Mouse (Mus musculus): Measurements from ENCODE around the gene Gm20388. TPM values are rescaled to one million over a fixed set of nuclear protein-coding genes. Genes with fewer than 3 reads are reported as not detected.
"Not testable (repeated sequence)": the region's sequence is repeated elsewhere in the genome, so short reads cannot be mapped to it uniquely, and the experiment has no call there.

Gene Gm20388
- polyA plus RNA-seq, 1 experiment from 2014 or later, result not detected

DNA sequence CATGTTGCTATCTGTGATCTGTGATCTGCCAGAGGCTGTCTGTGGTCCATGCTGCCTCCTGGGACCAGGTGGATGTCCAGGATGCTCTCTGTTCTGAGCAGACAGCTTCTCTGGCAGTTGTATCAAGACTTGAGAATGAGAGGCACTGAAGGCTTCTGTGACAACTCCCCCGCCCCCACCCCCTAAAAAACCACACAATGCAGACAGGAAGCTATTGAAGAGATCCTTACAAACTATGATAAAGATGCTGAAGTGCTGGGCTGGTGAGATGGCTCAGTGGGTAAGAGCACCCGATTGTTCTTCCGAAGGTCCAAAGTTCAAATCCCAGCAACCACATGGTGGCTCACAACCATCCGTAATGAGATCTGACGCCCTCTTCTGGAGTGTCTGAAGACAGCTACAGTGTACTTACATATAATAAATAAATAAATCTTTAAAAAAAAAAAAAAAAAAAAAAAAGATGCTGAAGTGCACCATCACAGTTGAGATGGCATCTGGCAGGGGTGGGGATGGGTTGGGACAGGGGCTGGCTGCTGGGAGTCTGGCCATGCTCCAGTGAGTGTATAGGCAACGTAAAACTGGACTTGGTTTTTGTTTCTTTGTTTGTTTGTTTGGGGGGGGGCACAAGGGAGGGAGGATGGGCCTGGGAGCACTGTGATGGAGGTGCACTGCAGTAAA is 1235.0 kb downstream of the Gm20388 start:
- H3K36me3 ChIP-seq (ENCODE audit: control insufficient read depth, insufficient read depth, low read length); H3K4me3 ChIP-seq (ENCODE audit: low read depth, low read length); H3K4me2 ChIP-seq (ENCODE audit: low read depth, severe bottlenecking); H3K9ac ChIP-seq (ENCODE audit: low read length); H3K27ac ChIP-seq (replicated peaks; ENCODE audit: low read depth, low read length); H3K27me3 ChIP-seq (ENCODE audit: control insufficient read depth, insufficient read depth, low read length); DNase-seq (ENCODE audit: low spot score); H3K9me3 ChIP-seq (ENCODE audit: control insufficient read depth, low read length); ATAC-seq (ENCODE audit: insufficient number of reproducible peaks, low FRiP score, low TSS enrichment, low read depth); H3K4me1 ChIP-seq (ENCODE audit: control insufficient read depth, insufficient read depth, low read length): not testable (repeated sequence)
- 78% methylated on average over 4 of the region's 6 CpGs for WGBS

DNA sequence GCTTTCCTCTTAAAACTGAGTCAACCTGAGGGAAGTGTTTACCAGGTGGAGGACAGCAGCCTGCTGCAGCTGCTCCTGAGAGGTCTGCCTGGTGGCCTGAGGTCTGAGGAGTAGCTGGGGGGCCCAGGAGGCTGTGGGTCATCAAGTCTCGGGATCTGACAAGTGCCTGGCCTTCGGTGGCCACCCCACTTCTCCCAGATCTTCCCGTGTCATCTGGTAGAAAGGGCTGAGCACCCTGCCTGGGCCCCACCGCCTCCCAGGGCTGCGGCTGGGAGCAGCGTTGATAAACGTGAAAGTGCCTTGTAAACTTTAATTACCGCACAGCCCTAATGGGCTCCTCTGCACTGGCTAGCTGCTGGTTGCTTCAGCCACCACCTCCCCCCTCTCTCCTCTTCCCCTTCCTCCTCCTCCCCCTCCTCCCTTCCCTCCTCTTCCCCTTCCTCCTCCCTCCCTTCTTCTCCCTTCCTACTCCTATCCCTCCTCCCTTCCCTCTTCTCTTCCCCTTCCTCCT is 1238.0 kb downstream of the Gm20388 start:
- peak overlapping the region; percentile 28; the same call in 1 of the 2 replicates for H3K4me2 ChIP-seq (ENCODE audit: low read depth, severe bottlenecking)
- ATAC-seq (ENCODE audit: insufficient number of reproducible peaks, low FRiP score, low TSS enrichment, low read depth) (0 out of 2 replicates have a peak, but pooled peaks have one; percentile 39), DNase-seq (ENCODE audit: low spot score) (peak; percentile 64)
- H3K27me3 ChIP-seq (ENCODE audit: control insufficient read depth, insufficient read depth, low read length), result no peaks in the 10 kb centered on the region
- H3K9ac ChIP-seq (ENCODE audit: low read length), result no peak overlapping the region
- no peak overlapping the region for H3K4me3 ChIP-seq (ENCODE audit: low read depth, low read length)
- H3K27ac ChIP-seq (replicated peaks; ENCODE audit: low read depth, low read length), result no peak overlapping the region
- WGBS, result 3% methylated on average over 8 of the region's 8 CpGs
- no peaks in the 10 kb centered on the region for H3K9me3 ChIP-seq (ENCODE audit: control insufficient read depth, low read length)
- no peaks in the 10 kb centered on the region for H3K36me3 ChIP-seq (ENCODE audit: control insufficient read depth, insufficient read depth, low read length)
- H3K4me1 ChIP-seq (ENCODE audit: control insufficient read depth, insufficient read depth, low read length), result peaks cover 7% of the 10 kb centered on the region

DNA sequence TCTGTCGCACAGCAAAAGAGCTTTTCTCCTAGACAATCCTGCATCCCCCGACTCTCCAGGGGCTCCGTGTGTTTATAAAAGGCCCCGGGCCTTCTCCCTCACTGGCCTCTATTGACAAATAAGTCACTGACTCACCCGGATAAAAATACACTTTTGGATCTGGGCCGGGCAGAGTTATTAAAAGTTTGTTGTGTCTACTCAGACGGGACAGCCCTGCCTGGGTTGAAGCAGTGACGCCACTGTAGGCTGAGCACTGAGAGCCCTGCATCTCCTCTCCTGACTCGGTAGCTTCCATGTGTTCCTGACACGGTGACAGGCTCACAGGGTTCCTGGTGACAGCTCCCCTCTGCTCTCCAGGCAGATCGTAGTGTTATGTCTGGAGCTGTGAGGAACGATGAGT is 1241.8 kb downstream of the Gm20388 start:
- Histone ChIP-seq H3K4me2 (ENCODE audit: low read depth, severe bottlenecking) (no peak overlapping the region), H3K27me3 (ENCODE audit: control insufficient read depth, insufficient read depth, low read length) (0 out of 2 replicates have a peak, but pooled peaks cover 2% of the 10 kb centered on the region), H3K27ac (replicated peaks; ENCODE audit: low read depth, low read length) (no peak overlapping the region), H3K4me3 (ENCODE audit: low read depth, low read length) (no peak overlapping the region), H3K9me3 (ENCODE audit: control insufficient read depth, low read length) (no peaks in the 10 kb centered on the region), H3K9ac (ENCODE audit: low read length) (no peak overlapping the region), H3K36me3 (ENCODE audit: control insufficient read depth, insufficient read depth, low read length) (no peaks in the 10 kb centered on the region), H3K4me1 (ENCODE audit: control insufficient read depth, insufficient read depth, low read length) (peaks cover 7% of the 10 kb centered on the region)
- ATAC-seq (ENCODE audit: insufficient number of reproducible peaks, low FRiP score, low TSS enrichment, low read depth) (no peak), DNase-seq (ENCODE audit: low spot score) (no peak)
- WGBS, result 65% methylated on average over 12 of the region's 12 CpGs

DNA sequence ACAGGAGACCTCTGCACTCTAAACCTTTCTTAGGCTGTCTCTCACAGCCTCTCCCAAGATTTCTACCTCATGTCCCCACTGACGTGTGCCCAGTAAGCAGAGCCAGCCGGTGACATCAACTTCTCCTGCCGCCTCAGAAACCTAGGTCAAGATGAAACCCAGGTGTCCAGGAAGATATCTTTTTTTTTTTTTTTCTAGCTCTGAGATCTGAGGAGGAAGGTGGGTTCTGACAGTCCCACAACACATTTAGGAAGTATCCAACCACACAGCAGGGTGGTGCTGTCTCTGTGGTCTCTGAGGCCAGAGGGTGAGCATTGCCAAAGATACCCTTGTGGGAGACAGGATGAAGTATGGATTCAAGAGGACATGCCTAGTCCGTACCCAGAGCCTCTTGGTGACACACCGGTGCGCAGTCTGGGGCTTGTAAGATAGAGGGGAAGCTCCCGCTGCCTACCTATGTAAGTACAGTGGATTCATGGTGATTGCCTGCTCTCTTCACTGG is 1246.4 kb downstream of the Gm20388 start:
- Histone ChIP-seq H3K27me3 (ENCODE audit: control insufficient read depth, insufficient read depth, low read length) (0 out of 2 replicates have a peak, but pooled peaks cover 2% of the 10 kb centered on the region), H3K9me3 (ENCODE audit: control insufficient read depth, low read length) (no peaks in the 10 kb centered on the region), H3K27ac (replicated peaks; ENCODE audit: low read depth, low read length) (no peak overlapping the region), H3K36me3 (ENCODE audit: control insufficient read depth, insufficient read depth, low read length) (no peaks in the 10 kb centered on the region), H3K4me2 (ENCODE audit: low read depth, severe bottlenecking) (no peak overlapping the region), H3K4me3 (ENCODE audit: low read depth, low read length) (no peak overlapping the region), H3K4me1 (ENCODE audit: control insufficient read depth, insufficient read depth, low read length) (no peaks in the 10 kb centered on the region), H3K9ac (ENCODE audit: low read length) (no peak overlapping the region)
- DNase-seq (ENCODE audit: low spot score) (no peak), ATAC-seq (ENCODE audit: insufficient number of reproducible peaks, low FRiP score, low TSS enrichment, low read depth) (no peak)
- WGBS, result 90% methylated on average over 7 of the region's 7 CpGs

DNA sequence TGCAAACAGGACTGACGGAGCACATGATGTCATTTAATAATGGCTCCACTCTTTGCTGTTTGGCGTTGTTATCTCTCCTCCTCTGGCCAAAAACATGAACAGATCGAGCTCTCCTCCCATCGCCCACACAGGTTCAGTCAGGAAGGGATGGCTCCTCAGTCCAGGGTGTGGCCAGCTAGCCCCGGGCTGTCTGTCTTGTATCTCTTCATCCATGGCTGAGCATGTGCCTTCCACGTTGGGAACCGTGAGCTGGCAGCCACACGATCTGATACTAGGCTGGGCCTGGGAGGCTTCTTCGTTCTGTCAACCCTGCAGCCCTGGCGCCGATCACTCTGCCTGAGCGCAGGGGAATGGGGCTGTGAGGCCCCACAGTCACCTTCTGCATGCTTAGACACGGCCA is 1248.2 kb downstream of the Gm20388 start:
- Histone ChIP-seq H3K9ac (ENCODE audit: low read length) (no peak overlapping the region), H3K4me3 (ENCODE audit: low read depth, low read length) (no peak overlapping the region), H3K9me3 (ENCODE audit: control insufficient read depth, low read length) (no peaks in the 10 kb centered on the region), H3K27ac (replicated peaks; ENCODE audit: low read depth, low read length) (no peak overlapping the region), H3K4me1 (ENCODE audit: control insufficient read depth, insufficient read depth, low read length) (0 out of 2 replicates have a peak, but pooled peaks cover 5% of the 10 kb centered on the region), H3K4me2 (ENCODE audit: low read depth, severe bottlenecking) (no peak overlapping the region), H3K36me3 (ENCODE audit: control insufficient read depth, insufficient read depth, low read length) (no peaks in the 10 kb centered on the region), H3K27me3 (ENCODE audit: control insufficient read depth, insufficient read depth, low read length) (0 out of 2 replicates have a peak, but pooled peaks cover 2% of the 10 kb centered on the region)
- WGBS, result 83% methylated on average over 13 of the region's 13 CpGs
- ATAC-seq (ENCODE audit: insufficient number of reproducible peaks, low FRiP score, low TSS enrichment, low read depth) (no peak), DNase-seq (ENCODE audit: low spot score) (no peak)

DNA sequence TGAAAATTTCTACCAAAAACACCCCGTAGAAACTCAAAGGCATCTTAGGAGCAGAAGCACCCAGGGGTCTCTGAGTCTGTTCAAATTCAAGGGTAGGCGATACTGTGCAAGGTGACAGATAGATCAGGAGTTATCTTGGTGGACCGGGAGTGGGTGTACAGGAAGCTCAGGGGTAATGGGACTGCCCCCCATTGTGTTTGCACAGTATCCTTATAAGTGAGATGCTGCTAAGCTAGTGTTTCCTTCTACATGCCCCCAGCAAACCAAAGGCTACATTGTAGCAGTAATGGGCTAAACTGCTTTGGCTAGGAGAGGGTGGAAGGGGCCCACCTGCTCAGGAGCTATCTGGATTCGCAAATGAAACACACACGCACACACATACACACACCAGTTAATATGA is 1250.8 kb downstream of the Gm20388 start:
- 90% methylated on average over 5 of the region's 5 CpGs for WGBS

DNA sequence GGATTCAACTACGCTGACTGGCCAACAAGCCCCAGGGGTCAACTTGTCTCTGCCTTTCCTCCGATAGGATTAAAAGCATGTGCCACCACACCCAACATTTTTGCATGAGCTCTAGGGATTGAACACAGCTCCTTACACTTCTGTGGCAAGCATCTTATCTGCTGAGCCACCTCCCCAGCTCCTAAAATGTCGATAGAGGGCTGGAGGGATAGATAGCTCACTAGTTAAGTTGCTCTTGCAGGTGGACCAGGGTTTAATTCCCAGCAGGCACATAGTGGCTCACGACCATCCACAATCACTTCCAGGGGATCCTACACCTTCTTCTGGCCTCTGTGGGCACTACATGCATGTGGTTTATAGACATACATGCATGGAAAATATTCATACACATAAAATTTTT is 1251.8 kb downstream of the Gm20388 start:
- Histone ChIP-seq H3K36me3 (ENCODE audit: control insufficient read depth, insufficient read depth, low read length) (no peaks in the 10 kb centered on the region), H3K4me2 (ENCODE audit: low read depth, severe bottlenecking) (no peak overlapping the region), H3K9me3 (ENCODE audit: control insufficient read depth, low read length) (no peaks in the 10 kb centered on the region), H3K27ac (replicated peaks; ENCODE audit: low read depth, low read length) (no peak overlapping the region), H3K27me3 (ENCODE audit: control insufficient read depth, insufficient read depth, low read length) (no peaks in the 10 kb centered on the region), H3K4me3 (ENCODE audit: low read depth, low read length) (no peak overlapping the region), H3K4me1 (ENCODE audit: control insufficient read depth, insufficient read depth, low read length) (0 out of 2 replicates have a peak, but pooled peaks cover 5% of the 10 kb centered on the region), H3K9ac (ENCODE audit: low read length) (no peak overlapping the region)
- WGBS, result 77% methylated on average over 4 of the region's 4 CpGs
- DNase-seq (ENCODE audit: low spot score) (no peak), ATAC-seq (ENCODE audit: insufficient number of reproducible peaks, low FRiP score, low TSS enrichment, low read depth) (no peak)

More for the DNA sequence above, 1250.8 kb downstream of the Gm20388 start:
- no peak overlapping the region for H3K27ac ChIP-seq (replicated peaks; ENCODE audit: low read depth, low read length)
- H3K9me3 ChIP-seq (ENCODE audit: control insufficient read depth, low read length), result no peaks in the 10 kb centered on the region
- DNase-seq (ENCODE audit: low spot score), result no peak
- H3K27me3 ChIP-seq (ENCODE audit: control insufficient read depth, insufficient read depth, low read length), result no peaks in the 10 kb centered on the region
- ATAC-seq (ENCODE audit: insufficient number of reproducible peaks, low FRiP score, low TSS enrichment, low read depth), result no peak
- H3K4me1 ChIP-seq (ENCODE audit: control insufficient read depth, insufficient read depth, low read length), result 0 out of 2 replicates have a peak, but pooled peaks cover 5% of the 10 kb centered on the region
- no peak overlapping the region for H3K4me2 ChIP-seq (ENCODE audit: low read depth, severe bottlenecking)
- H3K4me3 ChIP-seq (ENCODE audit: low read depth, low read length), result no peak overlapping the region
- H3K9ac ChIP-seq (ENCODE audit: low read length), result no peak overlapping the region
- H3K36me3 ChIP-seq (ENCODE audit: control insufficient read depth, insufficient read depth, low read length), result no peaks in the 10 kb centered on the region

DNA sequence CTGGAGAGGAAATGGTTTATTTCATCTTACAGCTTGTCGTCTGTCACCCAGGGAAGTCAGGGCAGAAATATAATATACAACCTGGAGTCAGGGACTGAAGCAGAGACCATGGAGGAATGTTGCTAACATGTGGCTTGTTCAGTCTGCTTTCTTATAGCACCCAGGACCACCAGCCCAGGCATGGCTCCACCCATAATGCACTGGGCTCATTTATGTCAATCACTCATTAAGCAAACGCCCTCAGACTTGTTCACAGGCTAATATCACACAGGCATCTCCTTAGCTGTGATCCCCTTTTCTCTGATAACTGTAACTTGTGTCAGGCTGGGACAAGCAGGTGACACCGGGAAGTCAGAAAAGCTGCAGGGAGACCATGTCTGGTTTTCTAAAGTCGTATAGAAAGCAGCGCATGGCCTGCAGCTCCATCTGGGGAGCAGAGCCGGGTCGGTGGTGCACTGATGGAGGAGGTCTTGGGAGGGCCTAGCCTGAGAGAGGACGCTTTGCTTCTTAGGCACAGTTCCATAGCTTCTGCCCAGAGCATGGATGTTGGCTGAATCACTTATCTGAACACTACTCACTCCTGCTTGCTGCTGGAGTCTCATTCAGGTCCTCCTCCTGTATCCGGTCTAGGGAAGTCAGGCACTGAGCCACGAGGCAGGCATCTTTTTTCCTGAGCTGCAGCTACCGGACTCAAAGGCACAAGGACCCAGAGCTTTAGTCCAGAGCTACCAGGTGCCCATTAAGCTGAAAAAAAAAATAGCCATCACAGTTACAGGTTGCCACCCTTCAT is 1252.5 kb downstream of the Gm20388 start:
- 68% methylated on average over 11 of the region's 11 CpGs for WGBS
- no peak for ATAC-seq (ENCODE audit: insufficient number of reproducible peaks, low FRiP score, low TSS enrichment, low read depth)
- Histone ChIP-seq H3K4me2 (ENCODE audit: low read depth, severe bottlenecking) (no peak overlapping the region), H3K9me3 (ENCODE audit: control insufficient read depth, low read length) (no peaks in the 10 kb centered on the region), H3K4me1 (ENCODE audit: control insufficient read depth, insufficient read depth, low read length) (0 out of 2 replicates have a peak, but pooled peaks cover 5% of the 10 kb centered on the region), H3K27me3 (ENCODE audit: control insufficient read depth, insufficient read depth, low read length) (no peaks in the 10 kb centered on the region), H3K4me3 (ENCODE audit: low read depth, low read length) (no peak overlapping the region), H3K36me3 (ENCODE audit: control insufficient read depth, insufficient read depth, low read length) (no peaks in the 10 kb centered on the region), H3K9ac (ENCODE audit: low read length) (no peak overlapping the region), H3K27ac (replicated peaks; ENCODE audit: low read depth, low read length) (no peak overlapping the region)
- DNase-seq (ENCODE audit: low spot score), result no peak
